Mouse (Mus musculus): ENCODE data around the gene Gm17018. TPM values are rescaled to one million over a fixed set of nuclear protein-coding genes. Genes with fewer than 3 reads are reported as not detected.

The Gm17018 gene
- 28.8 and 30.4 TPM in 2 replicates for polyA plus RNA-seq (2015; fragmentation: Nextera tagmentation; extraction: Ambion mirVana)

GRCm38 (mm10) chr19:45560153-45560890 is at the start of gene Gm17018, which contains the start of gene Poll:
Gm17018 (plus strand) TSS chr19:45560615.
Poll (minus strand) TSS chr19:45560531.
- no peaks in the 10 kb centered on the region; the same call in 1 of the 2 replicates for H3K36me3 ChIP-seq (ENCODE audit: control insufficient read depth, insufficient read depth, low read length)
- under 1% methylated on average over 35 of the region's 35 CpGs for WGBS
- peak within 1 kb of the TSS; percentile 61 for H3K9ac ChIP-seq (ENCODE audit: low read length)

GRCm38 (mm10) chr19:45510680-45511079 is 49.7 kb upstream of the Gm17018 start:
- no peaks in the 10 kb centered on the region for H3K4me1 ChIP-seq (replicated peaks; ENCODE audit: control insufficient read depth, insufficient read depth)
- H3K36me3 ChIP-seq (ENCODE audit: control insufficient read depth, insufficient read depth, low read length): peaks cover 5% of the 10 kb centered on the region
- TF ChIP-seq EP300 (optimal IDR thresholded peaks at IDR 0.05): no peak
- no peak for TF ChIP-seq CTCF (IDR thresholded peaks at IDR 0.05; ENCODE audit: low read depth)
- no peak for ATAC-seq (ENCODE audit: low FRiP score, low TSS enrichment)
- no peak overlapping the region for H3K9ac ChIP-seq (ENCODE audit: low read length)
- H3K4me2 ChIP-seq (replicated peaks; ENCODE audit: low read depth): no peak overlapping the region
- no peaks in the 10 kb centered on the region for H3K9me3 ChIP-seq (ENCODE audit: control insufficient read depth, low read length)
- 76% methylated on average over 3 of the region's 3 CpGs for WGBS
- no peak for DNase-seq (ENCODE audit: low spot score)
- H3K4me3 ChIP-seq (ENCODE audit: low read depth, low read length): no peak overlapping the region
- no peaks in the 10 kb centered on the region for H3K27me3 ChIP-seq (ENCODE audit: control insufficient read depth, insufficient read depth, low read length)
- H3K27ac ChIP-seq (replicated peaks): no peak overlapping the region

More at GRCm38 (mm10) chr19:45560153-45560890, at the start of gene Gm17018, which contains the start of gene Poll:
- Histone ChIP-seq H3K27me3 (ENCODE audit: control insufficient read depth, insufficient read depth, low read length) (no peaks in the 10 kb centered on the region), H3K4me2 (replicated peaks; ENCODE audit: low read depth) (peak within 1 kb of the TSS; percentile 72), H3K9me3 (ENCODE audit: control insufficient read depth, low read length) (no peaks in the 10 kb centered on the region), H3K4me1 (replicated peaks; ENCODE audit: control insufficient read depth, insufficient read depth) (peaks cover 4% of the 10 kb centered on the region; the same call in 1 of the 2 replicates), H3K27ac (replicated peaks) (peak within 1 kb of the TSS; percentile 2; the same call in 1 of the 2 replicates), H3K4me3 (ENCODE audit: low read depth, low read length) (peak within 1 kb of the TSS; percentile 68)
- TF ChIP-seq CTCF (IDR thresholded peaks at IDR 0.05; ENCODE audit: low read depth) (no peak), EP300 (optimal IDR thresholded peaks at IDR 0.05) (no peak)
- peak; percentile 84 for ATAC-seq (ENCODE audit: low FRiP score, low TSS enrichment)
- DNase-seq (ENCODE audit: low spot score): peak; percentile 87

GRCm38 (mm10) chr19:45511406-45511805 is 49.0 kb upstream of the Gm17018 start:
- DNase-seq (ENCODE audit: low spot score) (no peak), ATAC-seq (ENCODE audit: low FRiP score, low TSS enrichment) (no peak)
- Histone ChIP-seq H3K4me2 (replicated peaks; ENCODE audit: low read depth) (no peak overlapping the region), H3K36me3 (ENCODE audit: control insufficient read depth, insufficient read depth, low read length) (peaks cover 5% of the 10 kb centered on the region), H3K27me3 (ENCODE audit: control insufficient read depth, insufficient read depth, low read length) (no peaks in the 10 kb centered on the region), H3K4me1 (replicated peaks; ENCODE audit: control insufficient read depth, insufficient read depth) (no peaks in the 10 kb centered on the region), H3K4me3 (ENCODE audit: low read depth, low read length) (no peak overlapping the region), H3K9ac (ENCODE audit: low read length) (no peak overlapping the region), H3K27ac (replicated peaks) (no peak overlapping the region), H3K9me3 (ENCODE audit: control insufficient read depth, low read length) (no peaks in the 10 kb centered on the region)
- WGBS: 80% methylated on average over 4 of the region's 4 CpGs
- TF ChIP-seq EP300 (optimal IDR thresholded peaks at IDR 0.05): no peak
- no peak for TF ChIP-seq CTCF (IDR thresholded peaks at IDR 0.05; ENCODE audit: low read depth)

GRCm38 (mm10) chr19:45515341-45515740 is 45.1 kb upstream of the Gm17018 start:
- DNase-seq (ENCODE audit: low spot score): no peak
- Histone ChIP-seq H3K36me3 (ENCODE audit: control insufficient read depth, insufficient read depth, low read length) (peaks cover 5% of the 10 kb centered on the region), H3K27ac (replicated peaks) (no peak overlapping the region), H3K4me2 (replicated peaks; ENCODE audit: low read depth) (no peak overlapping the region), H3K4me1 (replicated peaks; ENCODE audit: control insufficient read depth, insufficient read depth) (no peaks in the 10 kb centered on the region), H3K9me3 (ENCODE audit: control insufficient read depth, low read length) (no peaks in the 10 kb centered on the region), H3K27me3 (ENCODE audit: control insufficient read depth, insufficient read depth, low read length) (no peaks in the 10 kb centered on the region), H3K4me3 (ENCODE audit: low read depth, low read length) (no peak overlapping the region), H3K9ac (ENCODE audit: low read length) (no peak overlapping the region)
- WGBS: 92% methylated on average over 2 of the region's 2 CpGs
- ATAC-seq (ENCODE audit: low FRiP score, low TSS enrichment): no peak
- no peak for TF ChIP-seq EP300 (optimal IDR thresholded peaks at IDR 0.05)
- TF ChIP-seq CTCF (IDR thresholded peaks at IDR 0.05; ENCODE audit: low read depth): no peak

- WGBS: 94% methylated on average over 12 of the region's 12 CpGs
- TF ChIP-seq CTCF (IDR thresholded peaks at IDR 0.05; ENCODE audit: low read depth) (no peak), EP300 (optimal IDR thresholded peaks at IDR 0.05) (no peak)
- DNase-seq (ENCODE audit: low spot score) (no peak), ATAC-seq (ENCODE audit: low FRiP score, low TSS enrichment) (no peak)
- Histone ChIP-seq H3K9me3 (ENCODE audit: control insufficient read depth, low read length) (no peaks in the 10 kb centered on the region), H3K4me2 (replicated peaks; ENCODE audit: low read depth) (no peak overlapping the region), H3K4me1 (replicated peaks; ENCODE audit: control insufficient read depth, insufficient read depth) (no peaks in the 10 kb centered on the region), H3K27ac (replicated peaks) (no peak overlapping the region), H3K36me3 (ENCODE audit: control insufficient read depth, insufficient read depth, low read length) (peaks cover 5% of the 10 kb centered on the region), H3K4me3 (ENCODE audit: low read depth, low read length) (no peak overlapping the region), H3K27me3 (ENCODE audit: control insufficient read depth, insufficient read depth, low read length) (no peaks in the 10 kb centered on the region), H3K9ac (ENCODE audit: low read length) (no peak overlapping the region)
These were observed 44.2 kb upstream of the Gm17018 start for GRCm38 (mm10) chr19:45516264-45516663.

- no peak overlapping the region for H3K4me2 ChIP-seq (replicated peaks; ENCODE audit: low read depth)
- H3K4me3 ChIP-seq (ENCODE audit: low read depth, low read length): no peak overlapping the region
- H3K27ac ChIP-seq (replicated peaks): no peak overlapping the region
- WGBS: 85% methylated on average over 7 of the region's 7 CpGs
- DNase-seq (ENCODE audit: low spot score): no peak
- no peak for ATAC-seq (ENCODE audit: low FRiP score, low TSS enrichment)
- H3K27me3 ChIP-seq (ENCODE audit: control insufficient read depth, insufficient read depth, low read length): no peaks in the 10 kb centered on the region
- H3K9me3 ChIP-seq (ENCODE audit: control insufficient read depth, low read length): no peaks in the 10 kb centered on the region
- H3K9ac ChIP-seq (ENCODE audit: low read length): no peak overlapping the region
- no peak for TF ChIP-seq EP300 (optimal IDR thresholded peaks at IDR 0.05)
- TF ChIP-seq CTCF (IDR thresholded peaks at IDR 0.05; ENCODE audit: low read depth): no peak
- H3K4me1 ChIP-seq (replicated peaks; ENCODE audit: control insufficient read depth, insufficient read depth): no peaks in the 10 kb centered on the region
- peaks cover 5% of the 10 kb centered on the region; the same call in 1 of the 2 replicates for H3K36me3 ChIP-seq (ENCODE audit: control insufficient read depth, insufficient read depth, low read length)
These were observed 33.0 kb upstream of the Gm17018 start for GRCm38 (mm10) chr19:45527382-45527781.

All from stomach, postnatal 0 days (tissue).